Mouse (Mus musculus) olfactory bulb, adult 2 months (tissue): Measurements from ENCODE around the gene Slc10a6.

Experiments used
- CTCF ChIP-seq: fragments of 200-500 bp; IDR thresholded peaks from 2 replicates; pipeline ENCODE4 v1.5.1; 2012; ENCODE audit warnings: low read depth, mild to moderate bottlenecking, low read length, moderate library complexity; ENCODE audit not compliant: insufficient read depth
- POLR2A ChIP-seq: fragments of 200-500 bp; IDR thresholded peaks from 2 replicates; pipeline ENCODE4 v1.6.1; 2012; ENCODE audit warnings: mild to moderate bottlenecking, low read depth, low read length, moderate library complexity; ENCODE audit not compliant: insufficient read depth

GRCm38 (mm10) chr5:103560546-103560945 lies 68.7 kb downstream of the Slc10a6 start:
- TF ChIP-seq CTCF, result no peak
- TF ChIP-seq POLR2A, result no peak
